Mouse (Mus musculus) heart, embryonic 15.5 days (tissue): ENCODE data around the gene Ggt5. TPM values are rescaled to one million over a fixed set of nuclear protein-coding genes. Genes with fewer than 3 reads are reported as not detected.

Source experiments
- polyA plus RNA-seq: library from polyadenylated mRNA; unstranded; fragments of >200 nt; fragmentation: Nextera tagmentation; extraction: Ambion mirVana; gene quantifications from 2 replicates; pipeline ENCODE4 v1.2.1, GENCODE M21; 2015

Gene Ggt5
- polyA plus RNA-seq, 1 experiment from 2014 or later = 7.5 TPM

Other genes starting within 250 kb of the Ggt5 start
- 0.62 and 0.75 TPM in 2 replicates for gene Upb1, start 188.2 kb upstream of the Ggt5 start, polyA plus RNA-seq
- gene Snrpd3, start 71.8 kb upstream of the Ggt5 start, polyA plus RNA-seq = 84.9 and 92.3 TPM in 2 replicates
- 22.8 and 25.6 TPM in 2 replicates for gene Gucd1, start 71.4 kb upstream of the Ggt5 start, polyA plus RNA-seq
- gene Lrrc75b, start 29.0 kb upstream of the Ggt5 start, polyA plus RNA-seq = 1.7 and 2.2 TPM in 2 replicates
- gene Ggt1, start 27.7 kb upstream of the Ggt5 start, polyA plus RNA-seq = 0.48 and 0.86 TPM in 2 replicates
- 11.0 and 15.7 TPM in 2 replicates for gene Susd2, start 54.7 kb downstream of the Ggt5 start, polyA plus RNA-seq
- 25.2 and 26.7 TPM in 2 replicates for gene Cabin1, start 175.0 kb downstream of the Ggt5 start, polyA plus RNA-seq
- gene Ddt, start 184.1 kb downstream of the Ggt5 start, polyA plus RNA-seq = 40.0 and 40.9 TPM in 2 replicates
- not detected in 2 replicates for gene Gm20441, start 191.6 kb downstream of the Ggt5 start, polyA plus RNA-seq
- gene Gstt3, start 192.1 kb downstream of the Ggt5 start, polyA plus RNA-seq = 4.4 and 8.3 TPM in 2 replicates
- gene Gstt1, start 209.2 kb downstream of the Ggt5 start, polyA plus RNA-seq = 7.4 and 14.1 TPM in 2 replicates
- gene Gstt4, start 233.2 kb downstream of the Ggt5 start, polyA plus RNA-seq = not detected in 2 replicates
- 10.4 and 16.3 TPM in 2 replicates for gene Gstt2, start 248.1 kb downstream of the Ggt5 start, polyA plus RNA-seq